Comparison of ENCODE assay signal across 21 mouse cellular contexts in genomic region chr15:10986477-10986876, GRCm38 (mm10). TPM values are rescaled to one million over a fixed set of nuclear protein-coding genes. Genes with fewer than 3 reads are reported as not detected.
A peak's percentile ranks its signal among the peaks of the same experiment; 100 is the strongest.
DNase-seq lines count a peak whose midpoint lies in the region; ATAC-seq and TF ChIP-seq lines count a peak whose summit lies in the region.
"Not testable (repeated sequence)": the region's sequence is repeated elsewhere in the genome, so short reads cannot be mapped to it uniquely, and the experiment has no call there.
"Had no signal": no experiment of that assay in that cellular context is flagged by ENCODE, and none has a peak within 500 bp of the region (broad histone marks: within the 10 kb centered on the region; RNA-seq: fewer than 3 reads in every experiment).

No protein-coding gene starts in this region.

- DNase-seq in R1 (ENCODE audit: low read depth, low spot score), result peak; percentile 53
- DNase-seq in forebrain, embryonic 14.5 days (ENCODE audit: low spot score), result peak; percentile 4
- not testable (repeated sequence) for DNase-seq in liver, adult 2 months (ENCODE audit: extremely low read depth, low read depth, low spot score)

- H3K36me3 ChIP-seq in forebrain, embryonic 14.5 days (ENCODE audit: control insufficient read depth, insufficient read depth, low read length); intestine, embryonic 15.5 days; liver, embryonic 15.5 days (replicated peaks): not testable (repeated sequence)
- H3K36me3 ChIP-seq in kidney, embryonic 15.5 days, result peaks cover 32% of the 10 kb centered on the region
- peaks cover 45% of the 10 kb centered on the region for H3K36me3 ChIP-seq in liver, adult 2 months (ENCODE audit: control insufficient read depth, insufficient read depth, low read length)
- H3K36me3 ChIP-seq in small intestine, adult 2 months (ENCODE audit: control insufficient read depth, insufficient read depth, low read length), result peaks cover 15% of the 10 kb centered on the region

- H3K9ac ChIP-seq in forebrain, embryonic 14.5 days (ENCODE audit: low read length); intestine, embryonic 15.5 days; kidney, embryonic 15.5 days; liver, embryonic 15.5 days: not testable (repeated sequence)
- H3K9ac ChIP-seq in liver, adult 2 months (ENCODE audit: low read depth, low read length), result peak overlapping the region; percentile 56

- H3K79me2 ChIP-seq in liver, adult 2 months (ENCODE audit: control insufficient read depth, insufficient read depth, low read length), result not testable (repeated sequence)

- not testable (repeated sequence) for TF ChIP-seq CTCF in liver, adult 2 months (IDR thresholded peaks at IDR 0.05; ENCODE audit: low read depth, low read length); small intestine, adult 2 months (IDR thresholded peaks at IDR 0.05; ENCODE audit: extremely low read depth, insufficient read length, insufficient replicate concordance, low read depth, low read length)

- not testable (repeated sequence) for ATAC-seq in forebrain, embryonic 14.5 days; intestine, embryonic 15.5 days; kidney, embryonic 15.5 days (replicated peaks; ENCODE audit: low FRiP score); liver, embryonic 15.5 days (ENCODE audit: insufficient read depth)

- H3K27ac ChIP-seq in forebrain, embryonic 14.5 days (ENCODE audit: low read depth, low read length), result not testable (repeated sequence)
- peak overlapping the region; percentile 48 for H3K27ac ChIP-seq in intestine, embryonic 15.5 days
- H3K27ac ChIP-seq in kidney, embryonic 15.5 days, result peak overlapping the region; percentile 75; the same call in 1 of the 2 replicates
- H3K27ac ChIP-seq in liver, adult 2 months (replicated peaks; ENCODE audit: insufficient read depth, low read depth, low read length), result peak overlapping the region; percentile 67
- H3K27ac ChIP-seq in liver, embryonic 15.5 days (replicated peaks), result peak overlapping the region; percentile 69; the same call in 1 of the 2 replicates
- peak overlapping the region; percentile 78; the same call in 1 of the 2 replicates for H3K27ac ChIP-seq in small intestine, adult 2 months (ENCODE audit: insufficient read depth, low read depth, low read length)

- TF ChIP-seq POLR2A in liver, adult 2 months (IDR thresholded peaks at IDR 0.05; ENCODE audit: extremely low read depth, insufficient read depth, low read length); small intestine, adult 2 months (IDR thresholded peaks at IDR 0.05; ENCODE audit: low read depth, low read length): not testable (repeated sequence)

- H3K4me1 ChIP-seq in forebrain, embryonic 14.5 days (ENCODE audit: control insufficient read depth, insufficient read depth, low read length); intestine, embryonic 15.5 days (replicated peaks); kidney, embryonic 15.5 days; small intestine, adult 2 months (ENCODE audit: control insufficient read depth, insufficient read depth, insufficient read length, low read length): not testable (repeated sequence)
- H3K4me1 ChIP-seq in liver, adult 2 months (ENCODE audit: control insufficient read depth, insufficient read depth, low read length), result peaks cover 29% of the 10 kb centered on the region
- H3K4me1 ChIP-seq in liver, embryonic 15.5 days (replicated peaks), result peaks cover 20% of the 10 kb centered on the region; the same call in 1 of the 2 replicates

- WGBS in forebrain, embryonic 14.5 days, result 77% methylated on average over 2 of the region's 2 CpGs
- WGBS in intestine, embryonic 15.5 days, result 79% methylated on average over 2 of the region's 2 CpGs
- WGBS in kidney, embryonic 15.5 days, result 87% methylated on average over 2 of the region's 2 CpGs
- WGBS in liver, adult 2 months, result 63% methylated on average over 2 of the region's 2 CpGs
- WGBS in liver, embryonic 15.5 days (ENCODE audit: insufficient replicate concordance), result 55% methylated on average over 2 of the region's 2 CpGs
- WGBS in small intestine, adult 2 months, result 67% methylated on average over 2 of the region's 2 CpGs

- not testable (repeated sequence) for H3K27me3 ChIP-seq in forebrain, embryonic 14.5 days (replicated peaks; ENCODE audit: control insufficient read depth, insufficient read depth, low read length); intestine, embryonic 15.5 days (replicated peaks); kidney, embryonic 15.5 days; liver, adult 2 months (ENCODE audit: control insufficient read depth, insufficient read depth, low read length); liver, embryonic 15.5 days; small intestine, adult 2 months (ENCODE audit: control insufficient read depth, insufficient read depth, low read length)

- not testable (repeated sequence) for H3K4me3 ChIP-seq in forebrain, embryonic 14.5 days (ENCODE audit: low read depth, low read length); intestine, embryonic 15.5 days (replicated peaks); kidney, embryonic 15.5 days (replicated peaks); liver, adult 2 months (ENCODE audit: insufficient read depth, low read depth, low read length); liver, embryonic 15.5 days (replicated peaks); small intestine, adult 2 months (ENCODE audit: low read depth, low read length)

- not testable (repeated sequence) for H3K9me3 ChIP-seq in forebrain, embryonic 14.5 days (replicated peaks; ENCODE audit: control insufficient read depth, low read length); intestine, embryonic 15.5 days; kidney, embryonic 15.5 days (replicated peaks); liver, embryonic 15.5 days (replicated peaks)

- not testable (repeated sequence) for H3K4me2 ChIP-seq in forebrain, embryonic 14.5 days (ENCODE audit: low read length); intestine, embryonic 15.5 days (replicated peaks); kidney, embryonic 15.5 days; liver, embryonic 15.5 days

RNA-seq across cellular contexts. Expression of gene Amacr, which starts 4.9 kb away (rescaled TPM):
- polyA plus RNA-seq in forebrain, embryonic 14.5 days (2014; fragmentation: Nextera tagmentation; extraction: Ambion mirVana), result 11.4 and 12.9 TPM in 2 replicates
- polyA plus RNA-seq in intestine, embryonic 15.5 days (2015; fragmentation: Nextera tagmentation; extraction: Ambion mirVana), result 20.6 and 21.6 TPM in 2 replicates
- polyA plus RNA-seq in kidney, embryonic 15.5 days (2015; fragmentation: Nextera tagmentation; extraction: Ambion mirVana), result 26.0 and 31.2 TPM in 2 replicates
- 103 and 119 TPM in 2 replicates for total RNA-seq in liver, adult 2 months (2014; rRNA removed)
- polyA plus RNA-seq in liver, adult 2 months (2012; rRNA removed), result 66.4 and 73.2 TPM in 2 replicates
- polyA plus RNA-seq in liver, embryonic 15.5 days (2015; fragmentation: Nextera tagmentation; extraction: Ambion mirVana), result 19.1 and 26.1 TPM in 2 replicates
- 5.2 and 5.3 TPM in 2 replicates for polyA plus RNA-seq in small intestine, adult 2 months (2012; rRNA removed)
- total RNA-seq: MEL had no signal

RNA-seq across cellular contexts. Expression of gene Slc45a2, which starts 14.0 kb away (rescaled TPM):
- polyA plus RNA-seq in forebrain, embryonic 14.5 days (2014; fragmentation: Nextera tagmentation; extraction: Ambion mirVana), result 0.07 TPM in 1 of 2 replicates, not detected in the other
- not detected in 2 replicates for polyA plus RNA-seq in intestine, embryonic 15.5 days (2015; fragmentation: Nextera tagmentation; extraction: Ambion mirVana)
- 0.06 and 0.14 TPM in 2 replicates for polyA plus RNA-seq in kidney, embryonic 15.5 days (2015; fragmentation: Nextera tagmentation; extraction: Ambion mirVana)
- under 0.01 TPM in 1 of 2 replicates, not detected in the other for total RNA-seq in liver, adult 2 months (2014; rRNA removed)
- polyA plus RNA-seq in liver, adult 2 months (2012; rRNA removed), result 0.02 and 0.04 TPM in 2 replicates
- polyA plus RNA-seq in liver, embryonic 15.5 days (2015; fragmentation: Nextera tagmentation; extraction: Ambion mirVana), result 0.02 TPM in 1 of 2 replicates, not detected in the other
- not detected in 2 replicates for polyA plus RNA-seq in small intestine, adult 2 months (2012; rRNA removed)
- total RNA-seq: adrenal gland, adult 18-20 months; adrenal gland, postnatal 10 days; adrenal gland, postnatal 36 days; CH12.LX; common myeloid progenitor, adult 5-6 weeks; gastrocnemius, adult 8-10 months; gastrocnemius, postnatal 25 days; heart, adult 2 months; heart, postnatal 14 days; hindbrain, postnatal 0 days; MEL had no signal
- polyA plus RNA-seq: forebrain, embryonic 15.5 days; heart, adult 2 months; heart, embryonic 13.5 days; heart, embryonic 16.5 days had no signal

RNA-seq across cellular contexts. Expression of gene C1qtnf3, which starts 34.3 kb away (rescaled TPM):
- polyA plus RNA-seq in forebrain, embryonic 14.5 days (2014; fragmentation: Nextera tagmentation; extraction: Ambion mirVana), result 0.15 and 0.23 TPM in 2 replicates
- polyA plus RNA-seq in intestine, embryonic 15.5 days (2015; fragmentation: Nextera tagmentation; extraction: Ambion mirVana), result 2.2 and 2.6 TPM in 2 replicates
- polyA plus RNA-seq in kidney, embryonic 15.5 days (2015; fragmentation: Nextera tagmentation; extraction: Ambion mirVana), result 14.7 and 15.8 TPM in 2 replicates
- 0.13 TPM in 1 of 2 replicates, not detected in the other for total RNA-seq in liver, adult 2 months (2014; rRNA removed)
- polyA plus RNA-seq in liver, adult 2 months (2012; rRNA removed), result 0.05 TPM in 2 replicates
- polyA plus RNA-seq in liver, embryonic 15.5 days (2015; fragmentation: Nextera tagmentation; extraction: Ambion mirVana), result 1.1 and 1.7 TPM in 2 replicates
- polyA plus RNA-seq in small intestine, adult 2 months (2012; rRNA removed), result 0.34 and 0.96 TPM in 2 replicates
- total RNA-seq: CH12.LX; common myeloid progenitor, adult 5-6 weeks; heart, adult 2 months; MEL had no signal

RNA-seq across cellular contexts. Expression of gene Rxfp3, which starts 51.3 kb away (rescaled TPM):
- 1.2 TPM in 2 replicates for polyA plus RNA-seq in forebrain, embryonic 14.5 days (2014; fragmentation: Nextera tagmentation; extraction: Ambion mirVana)
- 0.05 TPM in 1 of 2 replicates, not detected in the other for polyA plus RNA-seq in intestine, embryonic 15.5 days (2015; fragmentation: Nextera tagmentation; extraction: Ambion mirVana)
- polyA plus RNA-seq in kidney, embryonic 15.5 days (2015; fragmentation: Nextera tagmentation; extraction: Ambion mirVana), result 0.39 and 0.53 TPM in 2 replicates
- total RNA-seq in liver, adult 2 months (2014; rRNA removed), result not detected in 2 replicates
- not detected in 2 replicates for polyA plus RNA-seq in liver, adult 2 months (2012; rRNA removed)
- 0.03 TPM in 1 of 2 replicates, not detected in the other for polyA plus RNA-seq in liver, embryonic 15.5 days (2015; fragmentation: Nextera tagmentation; extraction: Ambion mirVana)
- polyA plus RNA-seq in small intestine, adult 2 months (2012; rRNA removed), result not detected in 2 replicates
- total RNA-seq: adrenal gland, adult 18-20 months; adrenal gland, postnatal 10 days; adrenal gland, postnatal 36 days; CH12.LX; common myeloid progenitor, adult 5-6 weeks; gastrocnemius, adult 8-10 months; gastrocnemius, postnatal 25 days; MEL had no signal
